Mouse (Mus musculus) layer of hippocampus, adult 6 months (tissue): Measurements from ENCODE around the gene Gpcpd1. TPM values are rescaled to one million over a fixed set of nuclear protein-coding genes. Genes with fewer than 3 reads are reported as not detected.

Source experiments
- long read RNA-seq, 2 experiments: library from polyadenylated mRNA; unstranded; transcript quantifications; one replicate each; pipeline ENCODE4 v2.0.0; 2019 to 2020
- polyA plus RNA-seq: library from polyadenylated mRNA; unstranded; fragments of <200 nt; fragmentation: Nextera tagmentation; gene quantifications from 2 replicates; pipeline ENCODE4 v1.2.3, GENCODE M21; 2021

Gpcpd1 gene
- 27.1 and 29.2 TPM in 2 replicates for polyA plus RNA-seq
- long read RNA-seq, experiment 1, transcript Gpcpd1-202 (20 exons, 3,686 nt), result major isoform, 17 of 61 reads
- long read RNA-seq, experiment 1, transcript Gpcpd1-213 (19 exons, 3,612 nt), result minor isoform, 5 of 61 reads
- long read RNA-seq, experiment 1, transcript Gpcpd1-205 (20 exons, 3,703 nt), result minor isoform, 7 of 61 reads
- long read RNA-seq, experiment 1, partial matches to known transcripts, result 13 of 61 reads
- long read RNA-seq, experiment 1, other reads (novel, unspliced or antisense), result 17 of 61 reads
- long read RNA-seq, experiment 2, transcript Gpcpd1-205 (20 exons, 3,703 nt), result minor isoform, 37 of 236 reads
- long read RNA-seq, experiment 2, transcript Gpcpd1-213 (19 exons, 3,612 nt), result minor isoform, 12 of 236 reads
- long read RNA-seq, experiment 2, transcript Gpcpd1-202 (20 exons, 3,686 nt), result major isoform, 102 of 236 reads
- long read RNA-seq, experiment 2, partial matches to known transcripts, result 17 of 236 reads
- long read RNA-seq, experiment 2, other reads (novel, unspliced or antisense), result 68 of 236 reads

GRCm38 (mm10) chr2:132587240-132587779 lies at the start of gene Gpcpd1:
Gene Gpcpd1 (minus strand): TSS chr2:132587729.

Other genes starting within 250 kb of the Gpcpd1 start
- 3.5 and 3.8 TPM in 2 replicates for gene Prokr2, start 202.3 kb downstream of the Gpcpd1 start, polyA plus RNA-seq
- gene Shld1, start 99.2 kb upstream of the Gpcpd1 start, polyA plus RNA-seq, result 24.0 and 28.2 TPM in 2 replicates
- gene Chgb, start 193.5 kb upstream of the Gpcpd1 start, polyA plus RNA-seq, result 226 and 270 TPM in 2 replicates
- 39.5 and 42.8 TPM in 2 replicates for gene Trmt6, start 228.3 kb upstream of the Gpcpd1 start, polyA plus RNA-seq
- gene Mcm8, start 228.4 kb upstream of the Gpcpd1 start, polyA plus RNA-seq, result 1.9 and 2.5 TPM in 2 replicates